Mouse (Mus musculus) embryonic facial prominence, embryonic 13.5 days (tissue): ENCODE results near the gene 6030498E09Rik. TPM values are rescaled to one million over a fixed set of nuclear protein-coding genes. Genes with fewer than 3 reads are reported as not detected.
A peak's percentile ranks its signal among the peaks of the same experiment; 100 is the strongest.

Experiments used
- ATAC-seq: fragments of 200-750 bp; cut with Nextera tagmentation; 2 replicates; pipeline ENCODE4 v1.8.0; 2017; ENCODE audit warnings: low read depth; ENCODE audit not compliant: insufficient number of reproducible peaks, insufficient read depth, low FRiP score, low TSS enrichment
- H3K27ac ChIP-seq: fragments of 300-500 bp; sonication (generic); 2 replicates; pipeline ENCODE4 v1.5.1; 2015; ENCODE audit warnings: moderate library complexity, mild to moderate bottlenecking, inconsistent platforms
- H3K27me3 ChIP-seq: fragments of 300-500 bp; sonication (generic); 2 replicates; pipeline ENCODE4 v1.6.1; 2015; ENCODE audit warnings: mild to moderate bottlenecking, inconsistent platforms
- H3K36me3 ChIP-seq: fragments of 300-500 bp; sonication (generic); 2 replicates; pipeline ENCODE4 v1.6.1; 2015; ENCODE audit warnings: mild to moderate bottlenecking, inconsistent platforms
- H3K4me1 ChIP-seq: fragments of 300-500 bp; sonication (generic); 2 replicates; pipeline ENCODE4 v1.6.1; 2015; ENCODE audit warnings: inconsistent platforms
- H3K4me2 ChIP-seq: fragments of 300-500 bp; sonication (generic); 2 replicates; pipeline ENCODE4 v1.6.1; 2015; ENCODE audit warnings: moderate library complexity, mild to moderate bottlenecking, inconsistent platforms
- H3K4me3 ChIP-seq: fragments of 300-500 bp; sonication (generic); 2 replicates; pipeline ENCODE4 v1.5.1; 2015; ENCODE audit warnings: mild to moderate bottlenecking, inconsistent platforms
- H3K9ac ChIP-seq: fragments of 300-500 bp; sonication (generic); 2 replicates; pipeline ENCODE4 v1.6.1; 2015; ENCODE audit warnings: mild to moderate bottlenecking, inconsistent platforms
- H3K9me3 ChIP-seq: fragments of 300-500 bp; sonication (generic); 2 replicates; pipeline ENCODE4 v1.6.1; 2016; ENCODE audit warnings: inconsistent platforms
- WGBS: fragments of 180-500 bp; shearing (Covaris S2); methylation state at CpG from one replicate; pipeline ENCODE4 v1.1.7; 2015; ENCODE audit warnings: mixed read lengths; 5-methylcytosine and 5-hydroxymethylcytosine counted together
- polyA plus RNA-seq: library from polyadenylated mRNA; unstranded; fragments of >200 nt; fragmentation: Nextera tagmentation; extraction: Ambion mirVana; gene quantifications from 2 replicates; pipeline ENCODE4 v1.2.1, GENCODE M21; 2015

6030498E09Rik gene
- polyA plus RNA-seq, result not detected in 2 replicates

DNA sequence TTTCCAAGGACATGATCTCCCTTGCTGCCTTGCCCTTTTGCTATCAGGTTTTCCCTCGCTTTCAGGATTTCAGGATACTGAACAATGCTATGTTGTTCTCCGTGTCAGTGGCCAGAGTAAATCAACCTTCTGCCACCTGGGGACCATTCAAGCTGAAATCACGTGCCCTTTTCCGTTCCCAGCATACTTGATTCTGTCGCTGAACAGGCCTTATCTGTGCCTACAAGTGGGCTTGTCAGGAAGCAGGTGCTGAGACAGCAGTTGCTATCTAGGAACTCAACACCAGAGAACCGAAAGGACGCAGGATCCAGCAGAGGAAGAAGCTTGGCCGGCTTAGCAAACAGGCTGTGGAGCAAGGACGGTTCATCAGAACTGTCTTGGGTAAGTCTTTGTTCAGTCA, at the start of gene 6030498E09Rik:
6030498E09Rik (plus strand) TSS at position 194 of the 400 bp plus-strand sequence.
- no peak within 1 kb of the TSS for H3K4me3 ChIP-seq
- 79% methylated on average over 9 of the region's 9 CpGs for WGBS
- no peak within 1 kb of the TSS for H3K27ac ChIP-seq
- H3K36me3 ChIP-seq, result no peaks in the 10 kb centered on the region
- no peak for ATAC-seq
- no peaks in the 10 kb centered on the region for H3K27me3 ChIP-seq
- H3K4me1 ChIP-seq, result no peaks in the 10 kb centered on the region
- no peaks in the 10 kb centered on the region for H3K9me3 ChIP-seq
- no peak within 1 kb of the TSS for H3K9ac ChIP-seq
- no peak within 1 kb of the TSS for H3K4me2 ChIP-seq

DNA sequence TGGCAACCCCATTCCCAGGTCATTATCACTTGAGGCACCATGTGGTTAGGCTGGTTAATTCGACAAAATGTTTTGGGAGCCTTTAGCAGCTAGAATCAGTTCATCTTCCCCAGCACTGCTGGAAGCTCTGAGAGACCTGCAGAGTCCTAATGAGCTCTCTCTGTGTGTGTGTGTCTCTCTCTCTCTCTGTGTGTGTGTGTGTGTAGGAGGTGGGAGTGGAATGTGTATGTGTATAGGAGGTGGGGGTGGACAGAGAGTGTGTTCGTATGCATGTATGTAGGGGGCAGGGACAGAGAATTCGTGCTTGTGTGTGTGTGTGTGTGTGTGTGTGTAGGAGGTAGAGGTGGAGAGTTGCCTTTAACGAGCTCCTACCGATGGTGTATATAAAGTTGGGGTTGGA, 42.4 kb upstream of the 6030498E09Rik start:
- no peak overlapping the region for H3K27ac ChIP-seq
- H3K4me1 ChIP-seq, result no peaks in the 10 kb centered on the region
- ATAC-seq, result no peak
- WGBS, result 63% methylated on average over 5 of the region's 5 CpGs
- no peak overlapping the region for H3K4me3 ChIP-seq
- no peak overlapping the region for H3K9ac ChIP-seq
- no peaks in the 10 kb centered on the region for H3K9me3 ChIP-seq
- no peaks in the 10 kb centered on the region for H3K27me3 ChIP-seq
- no peak overlapping the region for H3K4me2 ChIP-seq
- H3K36me3 ChIP-seq, result no peaks in the 10 kb centered on the region

DNA sequence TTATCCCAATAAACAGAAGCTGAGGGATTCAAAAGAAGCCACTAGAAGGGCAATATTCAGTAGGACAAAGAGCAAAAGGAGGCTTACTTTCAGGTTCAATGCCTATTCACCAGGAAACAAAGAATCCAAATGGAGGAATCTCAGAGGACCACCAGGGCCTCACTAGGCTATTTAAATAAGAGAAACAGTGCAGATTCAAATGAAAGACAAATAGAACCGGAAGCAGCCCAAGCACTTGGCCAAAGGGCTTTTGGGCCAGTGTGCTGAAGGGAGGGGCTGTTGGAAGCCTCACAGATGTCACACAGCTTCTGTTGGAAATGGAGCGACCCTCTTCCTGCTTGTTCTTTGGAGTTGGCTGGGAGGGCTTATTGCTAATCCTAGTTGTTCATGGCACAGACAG, 41.8 kb upstream of the 6030498E09Rik start:
- WGBS, result 66% methylated on average over 2 of the region's 2 CpGs
- H3K27ac ChIP-seq, result no peak overlapping the region
- no peaks in the 10 kb centered on the region for H3K27me3 ChIP-seq
- no peaks in the 10 kb centered on the region for H3K4me1 ChIP-seq
- no peaks in the 10 kb centered on the region for H3K36me3 ChIP-seq
- no peak overlapping the region for H3K4me3 ChIP-seq
- H3K9me3 ChIP-seq, result no peaks in the 10 kb centered on the region
- no peak overlapping the region for H3K9ac ChIP-seq
- ATAC-seq, result no peak
- H3K4me2 ChIP-seq, result no peak overlapping the region

DNA sequence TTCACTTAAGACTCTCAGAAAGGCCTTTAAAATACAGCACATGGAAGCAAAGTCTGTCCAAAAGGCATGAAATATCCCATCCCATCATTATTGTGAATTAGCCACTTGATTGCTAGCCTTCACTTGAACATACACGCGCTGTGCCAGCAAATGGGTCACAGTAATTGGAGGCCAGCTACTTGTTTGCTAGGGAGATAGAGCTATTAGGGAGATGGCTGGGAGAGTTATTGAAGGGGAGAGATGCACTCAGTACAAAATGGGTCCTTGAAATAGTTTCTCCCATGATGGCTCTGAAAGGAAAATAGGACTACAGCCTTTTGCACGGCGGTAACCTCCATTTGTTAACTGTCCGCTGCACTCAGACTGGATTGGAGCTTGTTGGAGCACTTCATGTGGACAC, 38.8 kb upstream of the 6030498E09Rik start:
- Histone ChIP-seq H3K27me3 (no peaks in the 10 kb centered on the region), H3K27ac (no peak overlapping the region), H3K9ac (no peak overlapping the region), H3K4me3 (no peak overlapping the region), H3K4me2 (no peak overlapping the region), H3K36me3 (no peaks in the 10 kb centered on the region), H3K9me3 (no peaks in the 10 kb centered on the region), H3K4me1 (no peaks in the 10 kb centered on the region)
- no peak for ATAC-seq
- WGBS, result 90% methylated on average over 5 of the region's 5 CpGs

DNA sequence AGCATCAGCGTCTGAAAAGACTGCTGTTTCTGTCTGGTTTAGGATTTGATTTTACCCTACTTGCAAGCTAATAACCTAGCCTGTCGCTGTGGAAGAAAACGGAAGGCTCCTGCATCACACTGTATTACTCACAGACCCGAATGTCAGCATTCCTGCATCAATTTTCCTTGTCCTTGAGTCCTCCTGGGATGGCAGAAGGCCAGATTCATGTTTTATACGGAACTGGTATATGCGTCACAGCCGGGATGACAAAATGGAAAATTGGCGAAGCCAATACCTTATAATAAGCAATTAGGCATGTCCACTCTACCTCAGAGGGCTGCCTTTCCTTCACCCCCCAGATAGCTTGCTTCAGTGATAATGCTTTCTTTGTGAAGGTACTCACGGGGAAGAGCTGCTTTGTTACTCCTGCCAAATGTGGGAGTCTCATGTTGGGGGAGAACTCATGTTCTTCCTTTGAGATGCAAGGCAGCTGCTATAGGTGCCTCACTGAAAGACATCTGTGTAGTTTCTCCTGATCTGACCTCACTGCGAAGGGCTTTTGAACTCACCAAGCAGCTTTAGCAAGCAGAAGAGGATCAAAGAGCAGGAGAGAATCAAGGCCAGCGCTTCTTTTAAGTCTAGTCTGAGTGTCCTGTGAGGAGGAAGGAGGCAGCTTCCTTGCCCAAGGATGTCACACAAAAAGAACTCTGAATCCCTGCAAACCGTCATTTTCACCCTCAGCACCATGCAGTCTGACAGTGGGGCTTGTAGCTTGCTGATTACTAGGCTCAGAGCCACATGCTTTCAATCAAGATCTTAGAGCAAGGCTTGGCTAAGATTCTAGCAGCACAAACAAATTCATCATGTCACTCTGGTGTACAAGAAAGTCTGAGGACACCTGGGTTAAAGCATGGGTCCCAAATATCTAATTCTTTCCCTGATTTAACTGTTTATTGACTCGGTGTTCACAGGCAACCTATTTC, 37.3 kb upstream of the 6030498E09Rik start:
- no peaks in the 10 kb centered on the region for H3K36me3 ChIP-seq
- no peaks in the 10 kb centered on the region for H3K27me3 ChIP-seq
- peak overlapping the region; percentile 31 for H3K4me2 ChIP-seq
- WGBS, result 40% methylated on average over 13 of the region's 13 CpGs
- H3K4me1 ChIP-seq, result no peaks in the 10 kb centered on the region
- no peak overlapping the region for H3K4me3 ChIP-seq
- ATAC-seq, result no peak
- H3K9ac ChIP-seq, result no peak overlapping the region
- H3K9me3 ChIP-seq, result no peaks in the 10 kb centered on the region
- H3K27ac ChIP-seq, result peak overlapping the region; percentile 22; the same call in 1 of the 2 replicates

DNA sequence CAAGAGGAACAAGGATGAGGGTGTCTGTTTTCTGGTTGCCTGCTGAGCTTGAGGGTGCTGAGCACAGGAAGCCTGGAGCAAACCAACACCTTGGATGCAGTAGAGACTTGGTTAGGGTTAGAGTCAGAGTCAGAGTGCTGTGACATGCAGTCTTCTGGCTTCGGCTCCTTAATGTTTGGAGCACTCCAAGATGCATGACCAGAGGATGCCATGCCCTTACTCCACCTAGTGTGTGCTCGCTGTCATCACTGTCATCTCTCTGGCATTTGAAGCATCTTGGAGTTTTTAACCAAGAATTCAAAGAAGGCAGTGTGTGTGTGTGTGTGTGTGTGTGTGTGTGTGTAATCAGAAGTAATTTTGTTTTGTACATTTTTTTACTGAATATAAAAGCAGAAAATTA, 1.0 kb upstream of the 6030498E09Rik start:
- H3K9me3 ChIP-seq, result no peaks in the 10 kb centered on the region
- no peak overlapping the region for H3K4me2 ChIP-seq
- H3K27ac ChIP-seq, result no peak overlapping the region
- WGBS, result 67% methylated on average over 2 of the region's 2 CpGs
- H3K4me3 ChIP-seq, result no peak overlapping the region
- ATAC-seq, result no peak
- H3K9ac ChIP-seq, result no peak overlapping the region
- no peaks in the 10 kb centered on the region for H3K4me1 ChIP-seq
- no peaks in the 10 kb centered on the region for H3K36me3 ChIP-seq
- no peaks in the 10 kb centered on the region for H3K27me3 ChIP-seq

DNA sequence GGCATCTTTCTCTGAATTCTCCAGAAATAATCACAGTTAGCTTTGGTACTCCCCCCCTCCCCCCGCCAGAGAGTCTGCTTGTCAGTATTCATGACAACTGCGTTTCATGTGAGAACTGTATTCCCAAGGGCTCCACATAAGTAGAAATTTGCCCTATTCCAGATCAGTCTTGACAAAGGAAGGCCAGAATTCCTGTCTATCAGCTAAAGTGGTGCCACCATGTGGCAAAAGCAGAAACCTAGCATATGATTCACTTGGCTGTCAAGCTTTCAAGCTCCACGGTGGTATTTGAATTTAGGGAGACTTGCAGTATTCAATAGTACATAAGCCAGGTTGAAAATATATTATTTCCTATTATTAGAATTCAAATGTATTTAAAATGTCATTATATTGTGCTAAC, 585 bp upstream of the 6030498E09Rik start:
- Histone ChIP-seq H3K36me3 (no peaks in the 10 kb centered on the region), H3K4me2 (no peak overlapping the region), H3K4me3 (no peak overlapping the region), H3K4me1 (no peaks in the 10 kb centered on the region), H3K9ac (no peak overlapping the region), H3K27me3 (no peaks in the 10 kb centered on the region), H3K27ac (no peak overlapping the region), H3K9me3 (no peaks in the 10 kb centered on the region)
- no peak for ATAC-seq
- WGBS, result 29% methylated on average over 3 of the region's 3 CpGs

DNA sequence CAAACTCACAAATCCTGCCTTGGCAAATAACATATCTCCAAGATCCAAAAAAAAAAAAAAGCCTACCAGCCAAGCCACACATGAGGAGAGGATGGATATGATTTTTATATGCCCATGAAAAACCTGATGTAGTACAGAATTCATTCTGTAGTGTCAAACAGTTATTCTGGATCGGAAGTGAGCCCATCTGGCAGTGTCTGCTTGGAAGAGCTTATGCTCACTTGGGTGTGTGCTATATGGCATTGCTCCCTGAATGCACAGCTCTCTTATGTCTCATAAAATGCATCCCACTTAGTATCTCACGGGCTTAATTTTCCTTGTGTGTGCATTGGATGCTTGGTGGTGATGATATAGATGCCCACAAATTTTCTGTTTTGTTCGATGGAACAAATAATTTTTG, 21.9 kb downstream of the 6030498E09Rik start:
- no peak for ATAC-seq
- WGBS, result 66% methylated on average over 3 of the region's 3 CpGs
- H3K27me3 ChIP-seq, result no peaks in the 10 kb centered on the region
- no peak overlapping the region for H3K4me3 ChIP-seq
- no peaks in the 10 kb centered on the region for H3K36me3 ChIP-seq
- H3K9ac ChIP-seq, result no peak overlapping the region
- no peaks in the 10 kb centered on the region for H3K9me3 ChIP-seq
- H3K4me1 ChIP-seq, result no peaks in the 10 kb centered on the region
- H3K4me2 ChIP-seq, result no peak overlapping the region
- H3K27ac ChIP-seq, result no peak overlapping the region

DNA sequence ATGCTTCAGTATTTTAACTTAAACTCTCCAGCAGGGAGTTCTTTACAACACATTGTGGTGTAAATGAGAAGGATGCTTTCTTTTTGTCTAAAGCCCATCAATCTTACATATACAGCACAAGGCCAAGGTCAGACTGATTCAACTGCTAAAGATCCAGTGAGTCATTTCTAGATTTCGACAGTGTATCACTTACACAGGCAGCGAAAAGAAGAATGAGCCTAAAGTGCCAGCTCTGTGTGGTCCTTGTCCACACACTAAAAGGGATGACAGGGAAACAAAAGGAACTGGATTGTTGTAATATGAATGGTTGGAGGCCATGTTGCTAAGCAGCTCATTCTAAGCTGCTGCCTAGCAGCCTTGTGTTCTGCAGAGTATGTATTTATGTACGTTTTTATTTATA, 41.5 kb downstream of the 6030498E09Rik start:
- no peak overlapping the region for H3K4me2 ChIP-seq
- no peak overlapping the region for H3K4me3 ChIP-seq
- H3K9ac ChIP-seq, result no peak overlapping the region
- H3K27ac ChIP-seq, result no peak overlapping the region
- H3K36me3 ChIP-seq, result no peaks in the 10 kb centered on the region
- H3K4me1 ChIP-seq, result no peaks in the 10 kb centered on the region
- ATAC-seq, result no peak
- H3K27me3 ChIP-seq, result no peaks in the 10 kb centered on the region
- H3K9me3 ChIP-seq, result no peaks in the 10 kb centered on the region
- WGBS, result 74% methylated on average over 3 of the region's 3 CpGs

DNA sequence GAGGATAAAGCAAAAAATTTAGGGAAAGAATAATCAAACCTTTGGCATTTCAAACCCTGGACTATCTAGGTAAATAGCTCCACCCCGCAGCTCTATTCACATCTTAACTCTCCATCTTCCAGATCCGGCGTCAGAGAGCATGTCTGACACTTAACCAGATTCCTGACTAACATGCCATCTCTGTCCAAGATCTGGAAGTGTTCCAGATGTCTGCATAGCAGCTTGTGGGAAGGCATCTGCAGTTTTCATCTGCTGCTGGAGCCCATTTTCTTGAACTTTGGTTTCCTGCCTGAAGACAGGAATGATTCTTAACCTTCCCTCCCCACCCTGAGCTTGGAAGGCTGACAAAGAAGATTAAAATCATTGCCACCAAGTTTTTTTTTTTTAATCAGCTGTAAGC, 44.4 kb downstream of the 6030498E09Rik start:
- H3K9ac ChIP-seq, result no peak overlapping the region
- no peak overlapping the region for H3K27ac ChIP-seq
- H3K4me1 ChIP-seq, result no peaks in the 10 kb centered on the region
- H3K36me3 ChIP-seq, result no peaks in the 10 kb centered on the region
- no peaks in the 10 kb centered on the region for H3K27me3 ChIP-seq
- 49% methylated on average over 3 of the region's 3 CpGs for WGBS
- H3K4me3 ChIP-seq, result no peak overlapping the region
- H3K9me3 ChIP-seq, result no peaks in the 10 kb centered on the region
- no peak for ATAC-seq
- no peak overlapping the region for H3K4me2 ChIP-seq

DNA sequence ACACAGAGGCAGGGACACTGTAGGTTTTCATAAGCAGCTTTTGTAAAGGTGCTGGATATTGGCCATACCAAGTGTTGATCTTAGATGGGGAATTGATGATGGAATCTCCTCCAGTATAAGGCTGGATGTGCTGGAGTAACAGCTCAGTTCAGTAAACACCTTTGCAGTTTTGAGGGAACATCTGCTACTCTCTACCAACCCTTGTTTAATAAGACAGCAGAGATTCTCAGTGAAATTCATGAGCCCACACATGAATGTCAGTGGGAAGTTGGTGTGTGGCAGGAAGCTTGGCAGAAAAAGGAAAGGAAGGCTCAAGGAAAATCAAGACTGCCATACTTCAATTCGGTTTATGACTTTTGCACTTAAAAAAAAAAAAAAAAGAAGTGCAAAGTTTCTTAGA, 186.1 kb downstream of the 6030498E09Rik start:
- no peaks in the 10 kb centered on the region for H3K9me3 ChIP-seq
- no peaks in the 10 kb centered on the region for H3K27me3 ChIP-seq
- no peaks in the 10 kb centered on the region for H3K36me3 ChIP-seq
- 52% methylated on average over 1 of the region's 1 CpGs for WGBS
- no peak for ATAC-seq
- no peak overlapping the region for H3K4me3 ChIP-seq
- no peak overlapping the region for H3K9ac ChIP-seq
- no peak overlapping the region for H3K27ac ChIP-seq
- H3K4me1 ChIP-seq, result no peaks in the 10 kb centered on the region
- no peak overlapping the region for H3K4me2 ChIP-seq

DNA sequence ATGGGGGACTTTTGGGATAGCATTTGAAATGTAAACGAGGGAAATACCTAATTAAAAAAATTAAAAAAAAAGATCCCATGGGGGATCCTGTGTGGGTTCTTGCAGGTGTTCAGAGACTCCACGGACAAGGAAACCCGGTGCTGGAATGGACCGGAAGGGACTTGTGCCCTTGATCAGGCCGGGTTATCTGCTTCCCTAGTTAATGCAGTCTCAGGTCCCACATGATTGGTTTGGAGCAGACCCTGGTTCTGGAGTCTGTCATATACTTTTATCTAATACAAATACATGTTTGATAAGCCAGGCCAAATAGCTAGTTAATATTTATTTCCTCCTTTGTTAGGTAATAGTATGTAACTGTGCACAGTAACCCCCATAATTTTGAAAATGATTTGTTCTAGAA, 223.8 kb downstream of the 6030498E09Rik start:
- 89% methylated on average over 5 of the region's 5 CpGs for WGBS
- H3K9ac ChIP-seq, result no peak overlapping the region

More for the DNA sequence above, 223.8 kb downstream of the 6030498E09Rik start:
- Histone ChIP-seq H3K27me3 (no peaks in the 10 kb centered on the region), H3K4me2 (no peak overlapping the region), H3K4me3 (no peak overlapping the region), H3K27ac (no peak overlapping the region), H3K4me1 (no peaks in the 10 kb centered on the region), H3K9me3 (no peaks in the 10 kb centered on the region), H3K36me3 (no peaks in the 10 kb centered on the region)
- ATAC-seq, result no peak
